Mouse (Mus musculus): ENCODE results near the gene Xlr3b.
"Not testable (repeated sequence)": the region's sequence is repeated elsewhere in the genome, so short reads cannot be mapped to it uniquely, and the experiment has no call there.

- not testable (repeated sequence) for TF ChIP-seq CTCF (conservative IDR thresholded peaks at IDR 0.05; ENCODE audit: insufficient read depth, insufficient read length, low read depth, low read length); POLR2A (IDR thresholded peaks at IDR 0.05; ENCODE audit: low read depth, low read length)
These were observed 48.8 kb upstream of the Xlr3b start for GRCm38 (mm10) chrX:73143218-73143618.
